Mouse (Mus musculus) erythroblast, embryonic 14.5 days (primary cell): Measurements from ENCODE around the gene Mapre1.

Experiments used
- GATA1 ChIP-seq: IDR thresholded peaks from 2 replicates; pipeline ENCODE4 v1.6.1; 2012; ENCODE audit warnings: low read length, inconsistent platforms, mixed read lengths
- TAL1 ChIP-seq: IDR thresholded peaks from 3 replicates; pipeline ENCODE4 v1.6.1; 2012; ENCODE audit warnings: low read length, inconsistent platforms, mixed read lengths

- TF ChIP-seq GATA1 (no peak), TAL1 (no peak)
These were observed 26.4 kb downstream of the Mapre1 start for GRCm38 (mm10) chr2:153767484-153767883.
